Mouse (Mus musculus) brain, embryonic 14.5 days (tissue): ENCODE measurements around the gene Foxj1.

Source experiments
- CTCF ChIP-seq: fragments of 200-500 bp; IDR thresholded peaks from 2 replicates; pipeline ENCODE4 v1.5.1; 2012; ENCODE audit warnings: inconsistent platforms, mild to moderate bottlenecking, moderate library complexity, borderline replicate concordance; ENCODE audit not compliant: insufficient read depth, insufficient read length; ENCODE audit errors: extremely low read depth
- POLR2A ChIP-seq: fragments of 200-500 bp; IDR thresholded peaks from 2 replicates; pipeline ENCODE4 v1.6.1; 2012; ENCODE audit warnings: mild to moderate bottlenecking, inconsistent platforms, borderline replicate concordance; ENCODE audit not compliant: poor library complexity, insufficient read depth, insufficient read length, severe bottlenecking; ENCODE audit errors: extremely low read depth

GRCm38 (mm10) chr11:116326963-116327603 is 8.1 kb downstream of the Foxj1 start:
- TF ChIP-seq CTCF: no peak
- TF ChIP-seq POLR2A: no peak
